Mouse (Mus musculus): ENCODE measurements around the gene Tunar. TPM values are rescaled to one million over a fixed set of nuclear protein-coding genes. Genes with fewer than 3 reads are reported as not detected.

Gene Tunar
- 1.2 and 1.3 TPM in 2 replicates for polyA plus RNA-seq (2014; fragmentation: Nextera tagmentation; extraction: Ambion mirVana)

- Histone ChIP-seq H3K4me2 (replicated peaks; ENCODE audit: low read depth, low read length) (no peak within 1 kb of the TSS), H3K36me3 (ENCODE audit: control insufficient read depth, insufficient read depth, low read length) (no peaks in the 10 kb centered on the region), H3K27ac (ENCODE audit: low read depth, low read length) (no peak within 1 kb of the TSS), H3K27me3 (ENCODE audit: control insufficient read depth, insufficient read depth, low read length) (peaks cover 20% of the 10 kb centered on the region), H3K4me3 (ENCODE audit: low read depth, low read length) (no peak within 1 kb of the TSS), H3K9ac (ENCODE audit: low read depth, low read length) (no peak within 1 kb of the TSS), H3K4me1 (replicated peaks; ENCODE audit: control insufficient read depth, insufficient read depth, low read length) (no peaks in the 10 kb centered on the region; the same call in 1 of the 2 replicates), H3K9me3 (ENCODE audit: control insufficient read depth, low read length) (no peaks in the 10 kb centered on the region)
- no peak for ATAC-seq (ENCODE audit: low FRiP score)
- 75% methylated on average over 2 of the region's 2 CpGs for WGBS
- no peak for DNase-seq (ENCODE audit: low spot score)
Measured at GRCm38 (mm10) chr12:105333570-105333969, at the start of gene Tunar. Gene Tunar (plus strand): TSS chr12:105333870.

- H3K4me3 ChIP-seq (ENCODE audit: low read depth, low read length): no peak overlapping the region
- DNase-seq (ENCODE audit: low spot score) (no peak), ATAC-seq (ENCODE audit: low FRiP score) (no peak)
- H3K9me3 ChIP-seq (ENCODE audit: control insufficient read depth, low read length): no peaks in the 10 kb centered on the region
- H3K4me2 ChIP-seq (replicated peaks; ENCODE audit: low read depth, low read length): no peak overlapping the region
- H3K36me3 ChIP-seq (ENCODE audit: control insufficient read depth, insufficient read depth, low read length): no peaks in the 10 kb centered on the region
- H3K27me3 ChIP-seq (ENCODE audit: control insufficient read depth, insufficient read depth, low read length): no peaks in the 10 kb centered on the region
- no peak overlapping the region for H3K9ac ChIP-seq (ENCODE audit: low read depth, low read length)
- H3K27ac ChIP-seq (ENCODE audit: low read depth, low read length): no peak overlapping the region
- 78% methylated on average over 5 of the region's 5 CpGs for WGBS
- H3K4me1 ChIP-seq (replicated peaks; ENCODE audit: control insufficient read depth, insufficient read depth, low read length): no peaks in the 10 kb centered on the region
Measured at GRCm38 (mm10) chr12:105312571-105313035, 21.1 kb upstream of the Tunar start.

GRCm38 (mm10) chr12:105314328-105314727 is 19.3 kb upstream of the Tunar start:
- H3K9ac ChIP-seq (ENCODE audit: low read depth, low read length): no peak overlapping the region
- H3K36me3 ChIP-seq (ENCODE audit: control insufficient read depth, insufficient read depth, low read length): no peaks in the 10 kb centered on the region
- H3K4me2 ChIP-seq (replicated peaks; ENCODE audit: low read depth, low read length): no peak overlapping the region
- WGBS: 96% methylated on average over 1 of the region's 1 CpGs
- H3K4me1 ChIP-seq (replicated peaks; ENCODE audit: control insufficient read depth, insufficient read depth, low read length): no peaks in the 10 kb centered on the region
- no peaks in the 10 kb centered on the region for H3K27me3 ChIP-seq (ENCODE audit: control insufficient read depth, insufficient read depth, low read length)
- no peak overlapping the region for H3K4me3 ChIP-seq (ENCODE audit: low read depth, low read length)
- H3K9me3 ChIP-seq (ENCODE audit: control insufficient read depth, low read length): no peaks in the 10 kb centered on the region
- no peak for ATAC-seq (ENCODE audit: low FRiP score)
- DNase-seq (ENCODE audit: low spot score): no peak
- no peak overlapping the region for H3K27ac ChIP-seq (ENCODE audit: low read depth, low read length)

- H3K36me3 ChIP-seq (ENCODE audit: control insufficient read depth, insufficient read depth, low read length): no peaks in the 10 kb centered on the region
- 31% methylated on average over 6 of the region's 6 CpGs for WGBS
- H3K4me1 ChIP-seq (replicated peaks; ENCODE audit: control insufficient read depth, insufficient read depth, low read length): no peaks in the 10 kb centered on the region
- no peak overlapping the region for H3K9ac ChIP-seq (ENCODE audit: low read depth, low read length)
- DNase-seq (ENCODE audit: low spot score) (peak; percentile 55), ATAC-seq (ENCODE audit: low FRiP score) (no peak)
- no peak overlapping the region for H3K27ac ChIP-seq (ENCODE audit: low read depth, low read length)
- no peak overlapping the region for H3K4me2 ChIP-seq (replicated peaks; ENCODE audit: low read depth, low read length)
- H3K9me3 ChIP-seq (ENCODE audit: control insufficient read depth, low read length): no peaks in the 10 kb centered on the region
- H3K4me3 ChIP-seq (ENCODE audit: low read depth, low read length): no peak overlapping the region
- H3K27me3 ChIP-seq (ENCODE audit: control insufficient read depth, insufficient read depth, low read length): no peaks in the 10 kb centered on the region
Measured at GRCm38 (mm10) chr12:105322160-105322559, 11.5 kb upstream of the Tunar start.

GRCm38 (mm10) chr12:105327051-105327450 is 6.6 kb upstream of the Tunar start:
- 75% methylated on average over 5 of the region's 5 CpGs for WGBS
- no peak overlapping the region for H3K4me3 ChIP-seq (ENCODE audit: low read depth, low read length)

GRCm38 (mm10) chr12:105328396-105328795 is 5.3 kb upstream of the Tunar start:
- Histone ChIP-seq H3K27me3 (ENCODE audit: control insufficient read depth, insufficient read depth, low read length) (no peaks in the 10 kb centered on the region), H3K4me3 (ENCODE audit: low read depth, low read length) (no peak overlapping the region), H3K4me1 (replicated peaks; ENCODE audit: control insufficient read depth, insufficient read depth, low read length) (no peaks in the 10 kb centered on the region), H3K4me2 (replicated peaks; ENCODE audit: low read depth, low read length) (no peak overlapping the region), H3K9me3 (ENCODE audit: control insufficient read depth, low read length) (no peaks in the 10 kb centered on the region), H3K27ac (ENCODE audit: low read depth, low read length) (no peak overlapping the region), H3K9ac (ENCODE audit: low read depth, low read length) (no peak overlapping the region), H3K36me3 (ENCODE audit: control insufficient read depth, insufficient read depth, low read length) (no peaks in the 10 kb centered on the region)
- no peak for ATAC-seq (ENCODE audit: low FRiP score)
- DNase-seq (ENCODE audit: low spot score): no peak
- 79% methylated on average over 11 of the region's 11 CpGs for WGBS

More at GRCm38 (mm10) chr12:105327051-105327450, 6.6 kb upstream of the Tunar start:
- ATAC-seq (ENCODE audit: low FRiP score) (no peak), DNase-seq (ENCODE audit: low spot score) (no peak)
- H3K4me2 ChIP-seq (replicated peaks; ENCODE audit: low read depth, low read length): no peak overlapping the region
- H3K9me3 ChIP-seq (ENCODE audit: control insufficient read depth, low read length): no peaks in the 10 kb centered on the region
- H3K4me1 ChIP-seq (replicated peaks; ENCODE audit: control insufficient read depth, insufficient read depth, low read length): no peaks in the 10 kb centered on the region
- no peak overlapping the region for H3K9ac ChIP-seq (ENCODE audit: low read depth, low read length)
- no peak overlapping the region for H3K27ac ChIP-seq (ENCODE audit: low read depth, low read length)
- H3K36me3 ChIP-seq (ENCODE audit: control insufficient read depth, insufficient read depth, low read length): no peaks in the 10 kb centered on the region
- no peaks in the 10 kb centered on the region for H3K27me3 ChIP-seq (ENCODE audit: control insufficient read depth, insufficient read depth, low read length)

GRCm38 (mm10) chr12:105336094-105336420 is 2.4 kb downstream of the Tunar start:
- Histone ChIP-seq H3K9ac (ENCODE audit: low read depth, low read length) (peak overlapping the region; percentile 38), H3K27ac (ENCODE audit: low read depth, low read length) (no peak overlapping the region), H3K36me3 (ENCODE audit: control insufficient read depth, insufficient read depth, low read length) (no peaks in the 10 kb centered on the region), H3K9me3 (ENCODE audit: control insufficient read depth, low read length) (no peaks in the 10 kb centered on the region), H3K4me2 (replicated peaks; ENCODE audit: low read depth, low read length) (peak overlapping the region; percentile 91), H3K4me3 (ENCODE audit: low read depth, low read length) (peak overlapping the region; percentile 44), H3K4me1 (replicated peaks; ENCODE audit: control insufficient read depth, insufficient read depth, low read length) (no peaks in the 10 kb centered on the region; the same call in 1 of the 2 replicates), H3K27me3 (ENCODE audit: control insufficient read depth, insufficient read depth, low read length) (peaks cover 21% of the 10 kb centered on the region)
- WGBS: 10% methylated on average over 8 of the region's 8 CpGs
- DNase-seq (ENCODE audit: low spot score) (no peak), ATAC-seq (ENCODE audit: low FRiP score) (peak; percentile 16; the same call in 1 of the 2 replicates)

GRCm38 (mm10) chr12:105336421-105337289 is 3.0 kb downstream of the Tunar start:
- H3K9me3 ChIP-seq (ENCODE audit: control insufficient read depth, low read length): no peaks in the 10 kb centered on the region
- no peak overlapping the region for H3K27ac ChIP-seq (ENCODE audit: low read depth, low read length)
- no peaks in the 10 kb centered on the region for H3K36me3 ChIP-seq (ENCODE audit: control insufficient read depth, insufficient read depth, low read length)
- peak overlapping the region; percentile 56 for H3K9ac ChIP-seq (ENCODE audit: low read depth, low read length)
- H3K27me3 ChIP-seq (ENCODE audit: control insufficient read depth, insufficient read depth, low read length): peaks cover 21% of the 10 kb centered on the region
- no peaks in the 10 kb centered on the region; the same call in 1 of the 2 replicates for H3K4me1 ChIP-seq (replicated peaks; ENCODE audit: control insufficient read depth, insufficient read depth, low read length)
- H3K4me3 ChIP-seq (ENCODE audit: low read depth, low read length): peak overlapping the region; percentile 44
- DNase-seq (ENCODE audit: low spot score): peak; percentile 77
- WGBS: 0% methylated on average over 57 of the region's 77 CpGs
- H3K4me2 ChIP-seq (replicated peaks; ENCODE audit: low read depth, low read length): peak overlapping the region; percentile 91
- peak; percentile 87 for ATAC-seq (ENCODE audit: low FRiP score)

Data from hindbrain, embryonic 11.5 days (tissue).